Mouse (Mus musculus): ENCODE data around the gene Alg2. TPM values are rescaled to one million over a fixed set of nuclear protein-coding genes. Genes with fewer than 3 reads are reported as not detected.
A peak's percentile ranks its signal among the peaks of the same experiment; 100 is the strongest.

The Alg2 gene
- total RNA-seq, 2 experiments from 2014 or later: 138 to 146 TPM

- Histone ChIP-seq H3K4me3 (peak overlapping the region; percentile 56), H3K27ac (peak overlapping the region; percentile 92)
- DNase-seq (ENCODE audit: low spot score in 2 of 2): peak; percentile 86 to 90
- TF ChIP-seq CTCF (conservative IDR thresholded peaks at IDR 0.05): peak; percentile 100
Measured at GRCm38 (mm10) chr4:47437365-47438340, 36.5 kb downstream of the Alg2 start.

GRCm38 (mm10) chr4:47435566-47436360 lies 38.4 kb downstream of the Alg2 start:
- Histone ChIP-seq H3K4me3 (no peak overlapping the region), H3K27ac (no peak overlapping the region)
- no peak for TF ChIP-seq CTCF (conservative IDR thresholded peaks at IDR 0.05)
- DNase-seq (ENCODE audit: low spot score in 2 of 2): no peak

GRCm38 (mm10) chr4:47435131-47435530 lies 39.0 kb downstream of the Alg2 start:
- DNase-seq (ENCODE audit: low spot score in 2 of 2): no peak
- Histone ChIP-seq H3K4me3 (no peak overlapping the region), H3K27ac (no peak overlapping the region)
- TF ChIP-seq CTCF (conservative IDR thresholded peaks at IDR 0.05): no peak

GRCm38 (mm10) chr4:47432766-47433165 lies 41.4 kb downstream of the Alg2 start:
- Histone ChIP-seq H3K4me3 (no peak overlapping the region), H3K27ac (no peak overlapping the region)
- no peak for TF ChIP-seq CTCF (conservative IDR thresholded peaks at IDR 0.05)
- no peak for DNase-seq (ENCODE audit: low spot score in 2 of 2)

GRCm38 (mm10) chr4:47431081-47431480 lies 43.1 kb downstream of the Alg2 start:
- DNase-seq (ENCODE audit: low spot score in 2 of 2): no peak
- TF ChIP-seq CTCF (conservative IDR thresholded peaks at IDR 0.05): no peak
- Histone ChIP-seq H3K27ac (no peak overlapping the region), H3K4me3 (no peak overlapping the region)

- no peak for TF ChIP-seq CTCF (conservative IDR thresholded peaks at IDR 0.05)
- no peak for DNase-seq (ENCODE audit: low spot score in 2 of 2)
- Histone ChIP-seq H3K27ac (no peak overlapping the region), H3K4me3 (no peak overlapping the region)
Measured at GRCm38 (mm10) chr4:47430557-47430956, 43.6 kb downstream of the Alg2 start.

- no peak for TF ChIP-seq CTCF (conservative IDR thresholded peaks at IDR 0.05)
- no peak overlapping the region for H3K27ac ChIP-seq
Measured at GRCm38 (mm10) chr4:47427606-47428005, 46.5 kb downstream of the Alg2 start.

GRCm38 (mm10) chr4:47425247-47425830 lies 48.8 kb downstream of the Alg2 start:
- no peak for TF ChIP-seq CTCF (conservative IDR thresholded peaks at IDR 0.05)
- Histone ChIP-seq H3K4me3 (no peak overlapping the region), H3K27ac (no peak overlapping the region)
- no peak for DNase-seq (ENCODE audit: low spot score in 2 of 2)

More at GRCm38 (mm10) chr4:47427606-47428005, 46.5 kb downstream of the Alg2 start:
- no peak for DNase-seq (ENCODE audit: low spot score in 2 of 2)
- no peak overlapping the region for H3K4me3 ChIP-seq

GRCm38 (mm10) chr4:47424376-47424775 lies 49.8 kb downstream of the Alg2 start:
- H3K4me3 ChIP-seq: no peak overlapping the region
- no peak for DNase-seq (ENCODE audit: low spot score in 2 of 2)
- H3K27ac ChIP-seq: no peak overlapping the region
- no peak for TF ChIP-seq CTCF (conservative IDR thresholded peaks at IDR 0.05)

GRCm38 (mm10) chr4:47422946-47423345 lies 51.2 kb downstream of the Alg2 start:
- no peak for DNase-seq (ENCODE audit: low spot score in 2 of 2)
- Histone ChIP-seq H3K4me3 (no peak overlapping the region), H3K27ac (no peak overlapping the region)
- no peak for TF ChIP-seq CTCF (conservative IDR thresholded peaks at IDR 0.05)

- no peak for DNase-seq (ENCODE audit: low spot score in 2 of 2)
- no peak overlapping the region for H3K27ac ChIP-seq
- TF ChIP-seq CTCF (conservative IDR thresholded peaks at IDR 0.05): no peak
- no peak overlapping the region for H3K4me3 ChIP-seq
Measured at GRCm38 (mm10) chr4:47422194-47422593, 51.9 kb downstream of the Alg2 start.

GRCm38 (mm10) chr4:47420191-47420590 lies 53.9 kb downstream of the Alg2 start:
- Histone ChIP-seq H3K27ac (no peak overlapping the region), H3K4me3 (no peak overlapping the region)
- TF ChIP-seq CTCF (conservative IDR thresholded peaks at IDR 0.05): no peak
- DNase-seq (ENCODE audit: low spot score in 2 of 2): no peak

Measured in layer of hippocampus, adult 2 months (tissue).